Mouse (Mus musculus) adrenal gland, postnatal 25 days (tissue): Measurements from ENCODE around the gene Scnn1a. TPM values are rescaled to one million over a fixed set of nuclear protein-coding genes. Genes with fewer than 3 reads are reported as not detected.

ENCODE experiments used
- DNase-seq: peaks from one replicate; pipeline ENCODE4 v3.0.0; 2021; ENCODE audit warnings: mixed read lengths
- total RNA-seq: library from RNA; stranded (reverse); gene quantifications from 2 replicates; pipeline ENCODE4 v1.2.3, GENCODE M21; 2021

The Scnn1a gene
- total RNA-seq, 1 experiment from 2014 or later: 1.6 TPM

DNA sequence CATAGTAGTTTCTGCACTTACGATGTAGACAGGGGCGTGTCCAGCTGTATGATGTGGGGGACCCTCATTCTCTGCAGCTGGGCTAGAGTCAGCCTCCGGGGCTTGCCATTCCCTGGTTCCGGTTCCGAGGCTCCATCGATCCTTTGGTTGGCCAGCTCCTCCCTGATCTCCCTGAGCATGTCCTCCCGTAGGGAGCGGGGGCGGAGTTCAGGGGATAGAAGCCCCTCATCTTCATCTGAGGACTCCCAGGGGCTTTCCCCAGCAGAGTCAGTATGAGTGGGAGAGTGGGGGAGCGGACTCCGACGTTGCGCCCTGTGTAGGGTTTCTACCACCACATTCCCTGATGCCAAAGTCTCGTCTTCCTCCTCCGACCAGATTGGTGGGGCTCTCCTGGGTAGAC, 42.6 kb downstream of the Scnn1a start:
- no peak for DNase-seq

DNA sequence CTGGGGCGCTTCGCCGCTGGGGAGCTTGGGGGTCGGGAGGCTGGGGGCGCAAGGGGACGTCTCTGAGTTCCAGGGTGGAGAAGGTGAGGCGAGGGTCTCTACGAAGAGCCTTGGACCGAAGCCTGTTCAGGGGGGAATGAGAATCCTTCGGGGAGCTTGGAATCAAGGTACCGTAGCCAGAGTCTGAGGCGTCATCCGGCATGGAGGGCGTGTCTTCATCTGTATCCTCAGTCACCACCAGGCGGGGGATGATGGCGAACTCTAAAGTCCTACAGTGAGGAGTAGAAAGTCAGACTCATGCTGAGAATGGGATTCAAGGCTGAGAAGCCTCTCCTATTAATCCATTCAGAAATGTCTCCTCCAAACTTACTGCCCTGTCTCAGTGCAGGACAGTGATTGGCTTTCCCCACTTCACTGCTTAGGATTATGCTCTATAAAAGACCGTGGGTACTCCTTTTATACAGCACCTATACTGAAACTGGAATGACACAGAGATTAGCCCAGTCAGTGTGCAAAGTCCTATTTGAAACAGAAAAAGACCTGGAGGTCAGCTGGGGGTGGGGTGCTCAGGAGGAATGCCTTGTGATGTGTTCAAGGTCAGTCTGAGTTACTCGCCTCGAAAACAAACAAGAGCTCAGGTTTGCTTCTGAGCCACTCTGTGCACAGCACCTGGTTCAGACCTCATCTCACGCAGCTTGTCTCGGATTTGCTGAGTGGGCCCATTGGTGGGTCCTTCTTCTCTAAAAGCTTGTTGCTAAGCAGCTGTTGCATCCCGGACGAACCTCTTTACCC, 43.2 kb downstream of the Scnn1a start:
- DNase-seq: no peak

DNA sequence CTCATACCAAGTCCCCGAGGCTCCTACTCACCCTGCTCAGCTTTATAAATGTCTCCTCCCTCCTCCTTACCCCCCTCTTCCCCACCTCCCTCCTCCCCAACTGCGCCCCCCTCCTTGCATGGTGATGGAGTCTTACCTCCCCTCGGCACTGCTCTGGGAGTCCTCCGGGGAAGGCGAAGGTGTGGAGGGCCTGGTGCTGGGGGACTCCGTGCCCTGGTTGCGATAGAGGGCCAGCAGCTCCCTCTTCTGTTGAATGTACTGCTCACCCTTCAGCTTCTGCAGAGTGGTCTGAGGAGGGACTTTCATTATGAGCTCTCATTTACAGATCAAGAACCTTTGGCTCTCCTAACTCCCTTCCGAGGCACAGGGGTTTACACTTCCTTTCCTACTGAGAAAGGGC, 44.0 kb downstream of the Scnn1a start:
- DNase-seq: no peak

DNA sequence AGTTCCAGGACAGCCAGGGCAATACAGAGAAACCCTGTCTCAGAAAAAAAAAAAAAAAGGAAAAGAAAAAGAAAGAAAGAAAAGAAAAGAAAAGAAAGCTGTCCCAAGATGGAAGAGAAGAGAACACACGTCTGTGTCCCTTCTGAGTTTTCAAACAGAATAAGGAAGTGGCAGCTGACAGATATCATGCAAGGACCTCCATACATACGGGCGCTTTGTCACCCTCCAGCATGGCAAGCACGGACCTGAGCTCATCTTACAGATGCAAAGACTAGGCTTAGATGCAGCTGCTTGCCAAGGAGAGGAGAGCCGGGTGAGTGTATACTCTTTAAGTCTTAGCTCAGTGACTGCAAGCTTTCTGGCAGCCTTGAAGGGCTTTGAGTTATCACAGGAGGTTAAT, 45.1 kb downstream of the Scnn1a start:
- no peak for DNase-seq

DNA sequence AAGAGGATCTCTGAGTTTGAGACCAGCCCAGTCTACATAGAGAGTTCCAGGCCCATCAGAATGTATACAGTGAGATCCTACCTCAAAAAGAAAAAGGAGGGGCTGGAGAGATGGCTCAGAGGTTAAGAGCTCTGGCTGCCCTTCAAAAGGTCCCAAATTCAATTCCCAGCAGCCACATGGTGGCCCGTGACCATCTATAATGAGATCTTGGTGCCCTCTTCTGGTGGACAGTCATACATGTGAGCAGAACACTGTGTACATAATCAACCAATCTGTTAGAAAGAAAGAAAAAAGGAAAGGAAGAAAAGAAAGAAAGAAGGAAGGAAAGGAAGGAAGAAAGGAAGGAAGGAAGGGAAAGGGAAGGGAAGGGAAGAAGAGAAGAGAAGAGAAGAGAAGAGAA, 45.7 kb downstream of the Scnn1a start:
- no peak for DNase-seq

DNA sequence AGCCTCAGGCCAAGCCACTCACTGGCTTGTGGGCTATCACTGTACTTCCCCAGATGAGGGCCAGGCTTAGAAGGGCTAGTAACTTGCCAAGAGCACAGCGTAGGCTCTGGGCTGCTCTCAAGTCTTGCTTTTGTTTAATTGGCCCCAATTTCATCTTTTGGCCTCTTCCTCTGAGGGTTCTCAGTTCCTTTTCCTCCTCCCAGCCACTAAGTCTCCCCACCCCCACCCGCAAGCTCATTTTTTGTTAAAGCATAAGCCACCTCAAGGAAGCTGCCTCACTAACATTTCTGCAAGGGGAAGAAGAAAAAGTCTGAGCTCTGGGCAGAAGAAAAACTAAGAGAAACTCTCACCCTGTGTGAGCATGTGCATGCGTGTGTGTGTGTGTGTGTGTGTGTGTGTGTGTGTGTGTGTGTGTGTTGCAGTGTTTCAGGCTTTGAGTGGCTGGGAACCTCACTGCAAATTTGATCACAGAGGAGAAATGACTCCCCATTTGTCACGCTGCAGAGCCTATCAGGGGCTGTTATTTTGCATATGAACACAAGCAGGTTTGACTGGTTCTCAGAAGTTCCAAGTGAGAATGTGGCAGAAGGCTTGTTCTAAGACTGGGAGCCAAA, 47.4 kb downstream of the Scnn1a start:
- no peak for DNase-seq

DNA sequence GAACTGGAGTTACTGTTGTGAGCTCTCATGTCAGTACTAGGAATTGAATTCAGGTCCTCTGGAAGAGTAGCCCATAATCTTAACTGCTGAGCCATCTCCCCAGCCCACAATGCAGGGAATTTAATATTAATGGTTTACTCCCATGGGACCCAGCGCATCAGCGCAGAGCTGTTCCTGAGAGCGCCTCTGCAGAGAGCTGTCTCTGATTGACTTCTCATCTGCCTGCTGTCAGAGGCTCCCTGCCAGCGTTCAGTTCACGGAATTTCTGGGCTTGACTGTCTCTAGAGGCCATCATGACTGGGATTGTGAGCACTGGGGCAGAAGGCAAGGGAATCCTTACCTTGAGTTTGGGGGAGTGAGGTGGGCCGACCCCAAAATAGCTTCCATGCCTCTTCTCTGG, 56.6 kb downstream of the Scnn1a start:
- DNase-seq: no peak

DNA sequence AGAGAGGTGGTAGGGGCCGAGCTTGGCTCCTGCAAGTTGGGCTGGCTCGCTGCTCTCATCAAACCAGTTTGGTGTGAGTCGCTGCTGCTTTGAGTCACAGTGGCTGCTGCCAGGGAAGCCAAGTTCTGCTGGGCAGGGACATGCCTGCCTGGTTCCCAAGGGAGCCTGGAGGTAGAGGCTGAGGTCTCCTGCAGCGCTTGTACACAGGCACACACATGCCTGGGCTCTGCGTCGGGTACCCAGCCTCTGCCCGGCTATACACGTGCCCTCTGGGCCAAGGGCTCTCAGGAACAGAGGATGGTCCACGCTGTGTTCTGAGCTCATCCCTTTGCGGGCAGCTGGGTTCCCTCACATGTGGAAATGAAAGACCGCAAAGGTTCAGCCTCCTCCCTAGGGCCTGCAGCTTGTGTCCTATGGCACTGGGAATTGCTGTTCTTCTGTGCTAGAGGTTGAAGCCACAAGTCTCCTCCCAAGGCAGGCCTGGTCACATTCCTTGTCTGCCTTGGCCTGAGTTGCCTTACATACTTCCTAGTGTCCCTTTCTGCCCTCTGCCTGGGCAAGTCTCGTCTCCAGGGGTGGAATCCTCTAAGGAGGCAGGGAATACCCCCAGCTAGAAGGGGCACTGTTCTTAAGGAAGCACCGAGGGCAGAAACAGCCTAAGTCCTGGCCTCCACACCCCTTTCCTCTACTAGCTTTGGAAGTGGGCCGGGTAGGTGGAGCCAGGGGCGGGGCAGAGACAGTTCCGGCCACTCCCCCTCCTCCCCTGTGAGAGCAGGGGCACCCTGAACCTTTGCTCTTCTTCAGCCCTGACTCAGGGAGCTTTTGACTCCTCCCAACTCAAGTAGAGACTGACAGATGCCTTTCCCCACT, 57.4 kb downstream of the Scnn1a start:
- peak; percentile 70 for DNase-seq

DNA sequence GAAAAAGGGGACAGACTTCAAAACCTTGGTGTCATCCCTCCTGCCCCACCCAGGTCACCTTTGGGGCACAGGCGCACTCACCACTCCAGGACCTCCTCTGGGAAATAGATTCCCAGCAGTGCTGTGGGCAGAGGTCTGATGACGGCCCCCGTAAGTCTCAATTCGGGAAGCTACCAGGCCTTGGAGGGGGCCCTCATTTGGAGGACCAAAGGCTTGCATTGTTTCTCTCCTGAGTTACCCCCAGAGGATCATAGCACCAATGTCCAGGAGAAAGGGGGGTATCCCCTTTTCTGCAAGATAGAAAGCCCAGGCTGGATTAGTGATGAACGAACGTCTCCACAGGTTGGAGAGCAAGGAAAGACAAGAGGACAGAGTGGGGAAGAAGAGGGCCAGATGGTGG, 58.2 kb downstream of the Scnn1a start:
- DNase-seq: no peak

DNA sequence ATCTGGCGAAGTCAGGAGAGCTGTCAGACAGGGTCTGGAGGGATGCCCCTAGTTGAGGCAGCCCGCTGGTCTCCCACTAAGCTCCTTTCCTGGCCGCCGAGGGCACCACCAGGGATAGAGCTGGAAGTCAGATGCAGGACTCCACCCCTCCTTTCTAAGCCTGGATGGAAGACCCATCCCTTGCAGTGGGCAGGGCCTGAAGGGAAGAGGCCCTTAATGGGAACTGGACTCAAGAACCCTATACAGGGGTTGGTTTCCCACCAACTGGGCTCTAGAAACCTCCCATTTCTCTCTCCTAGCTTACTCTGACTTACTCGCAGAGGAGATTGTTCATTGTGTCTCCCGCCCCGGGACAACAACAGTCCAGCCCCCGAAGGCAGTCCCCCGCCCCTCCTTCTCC, 59.3 kb downstream of the Scnn1a start:
- DNase-seq: no peak

DNA sequence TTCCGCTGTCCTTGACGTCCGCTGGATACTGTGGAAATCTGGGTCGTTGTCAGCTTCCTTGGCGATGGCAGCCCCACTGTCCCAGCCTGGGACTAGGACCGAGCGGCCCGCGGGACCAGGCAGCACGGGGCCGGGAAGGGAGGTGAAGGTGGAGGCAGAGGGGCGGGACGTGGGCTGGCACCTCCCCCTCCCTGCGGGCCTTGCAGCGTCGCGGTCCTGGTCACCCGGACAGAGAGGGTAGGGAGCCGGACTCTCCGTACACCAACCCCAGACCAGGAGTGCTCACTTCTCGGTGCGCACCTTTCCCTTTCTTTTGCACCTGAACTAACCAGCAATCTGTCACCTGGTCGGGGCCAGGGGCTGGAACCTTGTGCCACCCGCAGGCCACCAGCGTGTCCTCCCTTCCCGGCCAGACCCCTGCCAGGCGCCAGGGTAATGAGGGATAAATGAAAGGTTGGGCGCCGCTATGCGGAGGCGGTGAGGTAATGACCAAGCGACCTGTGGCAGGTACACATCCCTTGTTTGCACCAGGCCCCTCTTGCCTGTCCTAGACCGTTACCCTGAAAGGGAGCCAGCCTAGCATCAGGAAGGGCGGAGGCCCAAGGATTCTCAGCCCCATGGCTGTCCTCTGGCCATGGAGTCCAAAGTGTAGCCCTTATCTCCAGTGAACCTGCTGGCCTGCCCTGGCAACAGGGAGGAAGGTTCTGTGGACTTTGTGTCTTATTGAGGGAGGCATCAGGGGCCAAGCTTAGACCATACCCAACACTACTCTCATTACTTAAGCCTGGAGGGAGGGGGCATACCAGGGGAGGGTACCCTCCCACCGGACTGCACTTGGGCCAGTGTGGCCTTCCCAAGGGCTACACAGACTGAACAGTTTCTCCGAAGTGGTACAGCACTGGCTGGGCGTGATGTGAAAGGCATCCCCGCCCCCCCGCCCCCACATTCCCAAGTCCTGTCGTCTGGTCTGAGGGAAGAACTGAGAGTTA, 60.2 kb downstream of the Scnn1a start, which contains the start of gene Plekhg6:
Gene Plekhg6, minus strand, starts transcription at position 422 of the 989 bp plus-strand sequence.
- DNase-seq: peak; percentile 49

DNA sequence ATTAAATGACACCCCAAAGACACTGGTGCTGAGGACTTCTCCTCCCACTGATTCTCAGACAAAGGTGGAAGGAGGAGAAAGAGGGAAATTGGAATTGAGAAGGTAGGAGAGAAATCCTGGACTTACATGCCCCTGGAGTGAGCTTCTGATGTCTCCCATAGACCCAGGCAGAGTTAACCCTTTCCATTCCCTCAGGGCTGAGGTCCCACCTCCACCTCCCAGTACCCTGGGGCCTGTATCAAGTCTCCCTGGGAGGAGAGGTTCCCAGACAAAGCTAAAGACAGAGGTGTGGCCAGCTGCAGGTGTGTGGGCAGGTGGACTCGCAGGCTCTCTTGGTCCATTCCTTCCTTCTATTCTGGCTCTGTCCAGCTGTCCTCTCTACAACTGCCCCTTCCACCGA, 61.6 kb downstream of the Scnn1a start:
- no peak for DNase-seq

DNA sequence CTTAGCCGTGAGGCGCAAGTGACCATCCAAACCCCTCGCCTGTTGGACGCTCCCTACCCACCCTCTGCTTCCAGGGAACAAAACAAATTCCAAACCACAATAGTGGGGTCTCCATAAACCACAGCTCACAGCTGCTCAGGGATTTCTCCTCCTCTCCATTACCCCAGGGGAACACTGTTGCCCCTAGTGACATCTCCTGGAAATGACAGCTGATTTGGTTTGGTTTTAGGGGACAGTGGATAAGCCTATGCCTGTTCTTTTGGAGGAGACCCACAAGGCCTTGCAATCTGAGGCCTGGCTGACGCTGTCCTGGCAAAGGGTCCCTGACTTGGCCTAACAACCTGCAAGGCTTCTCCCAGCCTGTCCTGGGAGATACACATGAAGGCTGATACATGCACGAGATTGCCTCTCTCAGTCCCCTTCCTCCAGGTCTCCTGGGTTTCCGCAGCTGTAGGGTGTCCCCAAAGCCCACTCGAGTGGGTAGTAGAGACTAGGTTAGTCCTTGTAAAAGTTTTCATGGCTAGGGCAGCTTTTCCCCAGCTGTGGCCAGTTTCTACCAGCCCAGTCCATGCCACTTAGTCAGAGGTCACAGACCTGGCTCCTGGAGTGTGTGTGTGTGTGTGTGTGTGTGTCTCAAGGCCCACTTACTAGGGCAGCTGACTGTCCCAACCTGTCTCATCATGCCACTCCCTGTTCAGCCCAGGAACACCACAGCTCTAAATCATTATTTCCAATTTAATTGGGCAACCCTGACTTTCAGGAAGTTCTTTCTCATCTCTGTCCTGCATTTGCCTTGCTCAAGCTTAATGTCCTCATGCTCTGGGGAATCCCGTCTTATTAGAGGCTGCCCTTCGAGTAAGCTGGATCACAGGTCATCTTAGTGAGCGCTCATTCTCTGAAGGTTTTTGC, 64.9 kb downstream of the Scnn1a start:
- DNase-seq: no peak

DNA sequence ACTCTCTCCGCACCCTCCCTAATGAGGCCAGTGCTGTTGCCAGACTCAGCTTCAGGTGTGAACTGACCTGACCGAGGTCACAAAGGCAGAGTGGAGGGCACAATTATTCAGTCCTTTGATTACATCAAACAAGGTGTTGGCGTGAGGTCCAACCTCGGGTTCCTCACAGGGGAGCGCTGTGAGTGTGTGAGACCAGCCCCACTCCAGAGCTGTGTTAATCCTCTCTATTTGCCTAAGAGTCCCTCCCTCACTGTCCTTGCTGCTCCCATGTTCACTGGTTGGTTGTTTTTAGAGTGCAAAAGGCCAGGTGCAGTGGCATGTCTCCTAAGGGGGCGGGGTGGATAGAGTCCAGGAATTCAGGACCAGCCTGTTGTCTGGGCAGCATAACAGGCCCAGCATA, 65.6 kb downstream of the Scnn1a start:
- no peak for DNase-seq

DNA sequence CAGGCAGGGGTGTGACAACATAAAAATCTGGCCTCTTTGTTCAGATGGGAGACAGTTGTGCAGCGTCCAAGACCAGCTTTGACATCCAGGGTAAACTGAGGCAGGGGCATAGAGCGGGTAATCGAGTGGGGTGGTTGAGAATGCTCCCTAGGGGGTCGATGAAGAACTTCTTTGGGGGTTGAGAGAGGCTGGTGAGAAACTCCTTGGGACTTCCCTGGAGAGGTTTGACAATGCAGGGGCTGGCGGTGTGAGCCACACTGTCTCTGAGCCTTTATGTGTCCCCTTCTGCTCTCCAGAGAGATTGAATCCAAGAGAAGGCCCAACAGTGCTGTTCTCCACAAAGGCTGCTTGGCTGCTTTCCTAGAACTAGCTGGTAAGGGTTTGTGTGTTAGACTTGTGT, 69.4 kb downstream of the Scnn1a start:
- DNase-seq: no peak

Other genes starting within 250 kb of the Scnn1a start
- gene Chd4, start 224.7 kb upstream of the Scnn1a start, total RNA-seq: 175 and 203 TPM in 2 replicates
- 36.2 and 44.0 TPM in 2 replicates for gene Nop2, start 188.8 kb upstream of the Scnn1a start, total RNA-seq
- 27.8 and 43.8 TPM in 2 replicates for gene Iffo1, start 175.4 kb upstream of the Scnn1a start, total RNA-seq
- gene Gapdh, start 154.2 kb upstream of the Scnn1a start, total RNA-seq: 1,475 and 1,510 TPM in 2 replicates
- 35.6 and 48.3 TPM in 2 replicates for gene Ncapd2, start 129.0 kb upstream of the Scnn1a start, total RNA-seq
- 158 and 198 TPM in 2 replicates for gene Mrpl51, start 128.9 kb upstream of the Scnn1a start, total RNA-seq
- 81.4 and 102 TPM in 2 replicates for gene Vamp1, start 105.1 kb upstream of the Scnn1a start, total RNA-seq
- gene Tapbpl, start 88.8 kb upstream of the Scnn1a start, total RNA-seq: 7.6 and 9.8 TPM in 2 replicates
- gene Cd27, start 83.6 kb upstream of the Scnn1a start, total RNA-seq: 0.79 TPM in 1 of 2 replicates, not detected in the other
- gene Tuba3a, start 34.6 kb upstream of the Scnn1a start, total RNA-seq: not detected in 2 replicates
- gene Ltbr, start 6.8 kb upstream of the Scnn1a start, total RNA-seq: 78.7 and 91.8 TPM in 2 replicates
- gene Tnfrsf1a, start 28.7 kb downstream of the Scnn1a start, total RNA-seq: 247 and 250 TPM in 2 replicates
- gene Plekhg6, start 60.1 kb downstream of the Scnn1a start, total RNA-seq: 0.30 and 0.38 TPM in 2 replicates
- 113 and 128 TPM in 2 replicates for gene Cd9, start 174.1 kb downstream of the Scnn1a start, total RNA-seq
- gene Vwf, start 226.1 kb downstream of the Scnn1a start, total RNA-seq: 5.8 and 6.9 TPM in 2 replicates